Mouse (Mus musculus) CD8-positive naive resting alpha-beta T cell, adult 57 days (primary cell): ENCODE results near the gene Chchd3. TPM values are rescaled to one million over a fixed set of nuclear protein-coding genes. Genes with fewer than 3 reads are reported as not detected.

Experiments used
- total RNA-seq: library from RNA; stranded (reverse); gene quantifications from one replicate; pipeline ENCODE4 v1.2.4, GENCODE M21; 2023

Gene Chchd3
- 81.0 TPM for total RNA-seq

DNA sequence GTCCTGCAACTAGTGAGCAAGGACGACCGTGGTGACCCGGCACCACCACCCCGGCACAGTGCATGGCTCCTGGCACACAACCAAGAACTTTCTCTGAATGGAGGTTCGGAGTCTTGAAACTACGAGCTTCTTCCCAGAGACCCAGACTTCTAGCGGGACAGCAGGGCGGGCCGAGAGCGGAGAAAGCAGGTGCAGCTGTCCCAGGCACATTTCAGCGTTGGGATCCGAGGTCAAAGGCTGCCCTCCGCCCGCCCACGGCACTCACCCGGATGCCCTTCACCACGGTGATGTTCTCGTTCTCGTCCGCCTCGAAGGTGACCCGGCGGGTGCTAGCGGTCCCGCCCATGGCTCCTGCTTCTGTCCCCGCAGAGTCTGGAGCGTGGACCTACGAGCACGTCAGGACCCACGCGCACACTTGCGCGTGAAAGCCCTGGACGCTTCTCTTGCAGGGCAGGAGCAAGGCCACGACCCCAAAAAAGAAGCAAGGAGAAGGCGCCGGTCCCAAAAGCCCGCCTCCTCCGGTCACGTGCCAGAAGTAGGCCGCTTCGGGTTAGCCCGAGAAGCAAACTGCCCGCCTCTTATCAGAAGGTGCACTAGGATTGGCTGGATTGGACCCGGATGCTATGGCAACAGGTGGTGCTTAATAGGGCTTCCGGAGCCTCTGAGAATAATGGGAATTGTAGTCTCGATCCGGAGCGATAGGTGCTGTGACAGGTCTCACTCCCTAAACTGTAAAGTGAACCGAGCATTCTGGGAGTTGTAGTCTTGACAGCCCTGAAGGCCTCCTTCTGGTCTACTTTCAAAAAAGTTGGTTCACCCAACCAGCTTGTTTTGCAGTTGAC, at the start of gene Chchd3:
Gene Chchd3, minus strand, starts transcription at position 526 of the 842 bp plus-strand sequence.

Other genes with a start within 250 kb of the Chchd3 start
- 100.0 TPM for gene Exoc4, start 188.8 kb upstream of the Chchd3 start, total RNA-seq